Mouse (Mus musculus) cerebellum, adult 9-11 months (tissue): ENCODE data around the gene Anapc11.

ENCODE experiments used
- DNase-seq: peaks from one replicate; pipeline ENCODE4 v3.0.0; 2022

Gene Anapc11

GRCm38 (mm10) chr11:120608241-120609034 is 10.2 kb downstream of the Anapc11 start, which contains the start of gene Npb:
Gene Npb (plus strand): TSS chr11:120608477.
- no peak for DNase-seq

- DNase-seq: no peak
Observed at GRCm38 (mm10) chr11:120609250-120609649, 11.0 kb downstream of the Anapc11 start.

- DNase-seq: peak; percentile 45
Observed at GRCm38 (mm10) chr11:120610477-120611046, 12.3 kb downstream of the Anapc11 start.

GRCm38 (mm10) chr11:120612763-120613162 is 14.5 kb downstream of the Anapc11 start:
- peak; percentile 95 for DNase-seq

GRCm38 (mm10) chr11:120613481-120613972 is 15.3 kb downstream of the Anapc11 start:
- peak; percentile 64 for DNase-seq

GRCm38 (mm10) chr11:120613976-120614375 is 15.8 kb downstream of the Anapc11 start:
- DNase-seq: peak; percentile 69

- DNase-seq: peak; percentile 66
Observed at GRCm38 (mm10) chr11:120615167-120615566, 16.9 kb downstream of the Anapc11 start.

GRCm38 (mm10) chr11:120615606-120616203 is 17.5 kb downstream of the Anapc11 start:
- DNase-seq: peak; percentile 55

GRCm38 (mm10) chr11:120616617-120617294 is 18.5 kb downstream of the Anapc11 start:
- DNase-seq: peak; percentile 62

GRCm38 (mm10) chr11:120617519-120618112 is 19.4 kb downstream of the Anapc11 start, which contains the start of gene Pcyt2:
Gene Pcyt2 (minus strand): TSS chr11:120617936.
- DNase-seq: peak; percentile 95

GRCm38 (mm10) chr11:120618619-120619535 is 20.7 kb downstream of the Anapc11 start:
- DNase-seq: peak; percentile 77

- peak; percentile 46 for DNase-seq
Observed at GRCm38 (mm10) chr11:120620195-120620594, 22.0 kb downstream of the Anapc11 start.

- no peak for DNase-seq
Observed at GRCm38 (mm10) chr11:120622805-120623204, 24.6 kb downstream of the Anapc11 start.

- DNase-seq: no peak
Observed at GRCm38 (mm10) chr11:120623961-120624679, 25.9 kb downstream of the Anapc11 start.

GRCm38 (mm10) chr11:120624680-120625111 is 26.5 kb downstream of the Anapc11 start:
- DNase-seq: peak; percentile 87

GRCm38 (mm10) chr11:120625152-120625775 is 27.0 kb downstream of the Anapc11 start, which contains the start of gene Sirt7:
Gene Sirt7 (minus strand): TSS chr11:120625240.
- DNase-seq: peak; percentile 55

GRCm38 (mm10) chr11:120626785-120627467 is 28.7 kb downstream of the Anapc11 start:
- no peak for DNase-seq

GRCm38 (mm10) chr11:120627468-120628300 is 29.5 kb downstream of the Anapc11 start:
- peak; percentile 55 for DNase-seq
